Mouse (Mus musculus): ENCODE measurements at regions not wholly inside any gene's neighbourhood (a gene's known extent, or its start where the extent isn't known, plus 50 kb on each side); places are given as distances from the start of the nearest gene placed in this dataset.

DNA sequence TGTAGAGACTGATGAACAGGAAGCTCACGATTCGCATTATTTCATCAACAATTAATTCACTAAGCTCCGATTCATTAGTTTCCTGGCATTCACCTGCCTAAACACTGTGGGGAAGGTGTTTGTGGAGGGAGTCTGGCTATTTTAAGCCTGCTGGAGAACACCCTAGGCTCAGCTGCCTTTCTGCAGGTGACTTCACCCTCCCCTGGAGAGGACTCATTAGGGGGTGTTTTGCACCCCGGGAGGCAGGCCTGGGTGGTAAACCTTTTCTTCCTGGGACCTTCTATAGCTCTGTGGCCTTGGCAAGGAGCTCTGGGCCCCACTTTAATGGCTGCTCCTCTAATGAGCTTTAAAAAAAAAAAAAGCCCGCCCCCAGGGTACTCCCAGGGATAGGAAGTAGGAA, 55.4 kb upstream of the Bnc1 start:
- TF ChIP-seq CTCF (conservative IDR thresholded peaks at IDR 0.05), result no peak
- no peak for DNase-seq (ENCODE audit: low spot score in 2 of 2)
- Histone ChIP-seq H3K4me3 (no peak overlapping the region), H3K27ac (no peak overlapping the region)

DNA sequence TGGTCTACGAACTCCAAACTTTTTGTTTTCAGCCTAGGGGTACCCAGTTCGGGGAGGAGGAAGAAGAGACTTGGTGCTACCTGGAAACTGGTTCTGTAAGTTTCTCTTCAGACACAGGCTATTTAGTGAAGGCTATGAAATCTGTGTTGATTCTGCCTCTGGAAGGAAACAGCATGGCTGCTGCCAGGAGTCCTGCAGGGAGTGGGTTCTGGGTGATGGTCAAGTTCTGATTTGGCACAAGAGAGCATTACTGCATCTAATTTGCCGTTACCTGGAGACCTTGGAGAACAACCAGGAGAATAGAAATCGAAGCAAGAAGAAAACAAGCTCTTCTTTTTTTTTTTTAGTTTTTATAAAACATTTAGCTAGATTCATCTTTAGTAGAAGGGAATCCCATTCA, 61.3 kb upstream of the Bnc1 start:
- Histone ChIP-seq H3K4me3 (no peak overlapping the region), H3K27ac (no peak overlapping the region)
- no peak for DNase-seq (ENCODE audit: low spot score in 2 of 2)
- TF ChIP-seq CTCF (conservative IDR thresholded peaks at IDR 0.05), result no peak

DNA sequence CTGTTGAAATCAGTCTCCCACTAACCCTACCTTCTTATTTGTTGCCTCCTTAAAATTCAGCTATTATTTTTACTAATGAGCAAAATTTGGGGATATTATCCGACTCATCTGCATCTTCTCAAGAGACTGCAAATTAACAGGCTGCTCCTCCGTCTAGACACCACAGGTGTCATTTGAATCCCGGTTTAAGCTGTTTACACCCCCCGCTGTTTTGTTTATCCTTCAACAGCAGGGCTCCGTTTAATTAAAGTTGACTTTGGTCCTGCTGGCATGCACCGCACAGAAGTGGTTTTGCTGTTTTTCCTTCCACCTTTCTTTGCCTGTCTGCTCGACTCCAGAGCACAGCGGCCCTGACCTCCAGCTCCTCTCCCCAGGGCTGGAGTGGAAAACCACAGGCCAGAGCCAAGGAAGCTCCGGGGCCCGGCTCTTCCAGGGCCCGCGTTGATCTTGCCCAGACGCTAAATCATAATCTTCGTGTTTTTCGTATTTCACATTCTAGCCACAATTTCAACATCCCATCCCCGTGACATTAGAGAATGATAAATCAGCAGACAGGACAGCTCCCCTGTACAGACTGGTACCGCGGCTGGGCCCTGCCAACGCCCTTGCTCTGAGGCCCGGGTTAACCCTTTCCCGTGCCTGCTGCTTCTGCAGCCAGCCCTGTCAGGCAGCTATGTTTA, 64.6 kb upstream of the Bnc1 start:
- DNase-seq (ENCODE audit: low spot score in 2 of 2), result no peak
- Histone ChIP-seq H3K27ac (no peak overlapping the region), H3K4me3 (no peak overlapping the region)
- no peak for TF ChIP-seq CTCF (conservative IDR thresholded peaks at IDR 0.05)

DNA sequence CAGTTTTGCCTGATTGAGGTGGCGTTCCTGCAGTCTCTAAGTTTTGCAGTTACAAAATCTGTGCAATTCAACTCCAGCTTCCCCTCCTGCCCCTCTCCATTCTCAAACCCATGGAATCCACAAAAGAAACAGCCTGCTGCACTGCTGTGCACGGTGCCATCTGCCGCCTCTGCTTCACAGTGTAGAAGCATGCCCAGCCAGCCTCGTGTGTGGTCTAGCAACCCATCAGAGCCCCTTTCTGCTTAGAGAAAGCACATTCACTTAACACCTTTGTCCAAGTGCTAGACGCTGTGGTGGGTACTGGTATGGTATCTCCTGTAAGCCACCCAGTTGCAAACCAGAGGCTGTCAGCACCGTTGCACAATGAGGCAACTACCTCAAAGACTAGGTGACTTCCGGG, 71.3 kb upstream of the Bnc1 start:
- H3K4me3 ChIP-seq, result no peak overlapping the region
- no peak overlapping the region for H3K27ac ChIP-seq
- DNase-seq (ENCODE audit: low spot score in 2 of 2), result no peak
- no peak for TF ChIP-seq CTCF (conservative IDR thresholded peaks at IDR 0.05)

DNA sequence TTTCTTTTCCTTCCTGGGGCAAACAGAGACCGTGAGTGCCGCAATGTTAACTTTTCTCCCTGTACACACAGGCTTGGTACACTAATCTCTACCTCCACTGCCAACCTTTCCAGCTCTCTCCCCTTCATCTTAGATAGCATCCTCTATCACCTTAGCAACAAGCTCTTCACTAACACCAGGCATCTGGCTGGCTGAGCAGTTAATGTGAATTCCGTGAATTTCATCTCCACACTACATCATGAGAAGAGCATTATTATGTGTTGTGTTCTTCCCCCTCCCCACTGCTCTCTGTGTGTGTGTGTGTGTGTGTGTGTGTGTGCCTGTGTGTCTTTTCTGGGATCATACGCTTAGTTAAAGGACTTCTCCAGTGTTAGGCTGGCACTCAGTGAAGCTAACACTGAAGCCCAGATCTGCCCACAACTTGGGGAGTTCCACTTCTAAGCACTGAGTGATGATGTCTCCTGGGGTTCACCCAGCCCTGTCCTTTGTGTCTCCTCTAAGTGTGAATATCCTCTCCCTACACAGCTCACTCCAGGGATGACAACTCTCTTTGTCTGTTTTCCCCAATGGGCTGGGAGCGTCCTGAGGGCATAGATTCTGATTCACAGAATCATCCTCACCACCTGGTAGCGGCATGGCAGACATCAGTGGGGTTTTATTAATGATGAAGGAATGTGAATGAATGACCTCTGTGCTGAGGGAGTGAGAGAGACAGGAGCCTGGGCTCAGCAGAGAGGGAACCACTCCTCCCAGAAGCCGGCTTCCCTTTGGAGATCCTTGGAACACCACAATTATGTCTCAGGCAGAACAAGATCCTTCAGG, 77.7 kb upstream of the Bnc1 start:
- Histone ChIP-seq H3K4me3 (no peak overlapping the region), H3K27ac (no peak overlapping the region)
- no peak for DNase-seq (ENCODE audit: low spot score in 2 of 2)
- TF ChIP-seq CTCF (conservative IDR thresholded peaks at IDR 0.05), result no peak

DNA sequence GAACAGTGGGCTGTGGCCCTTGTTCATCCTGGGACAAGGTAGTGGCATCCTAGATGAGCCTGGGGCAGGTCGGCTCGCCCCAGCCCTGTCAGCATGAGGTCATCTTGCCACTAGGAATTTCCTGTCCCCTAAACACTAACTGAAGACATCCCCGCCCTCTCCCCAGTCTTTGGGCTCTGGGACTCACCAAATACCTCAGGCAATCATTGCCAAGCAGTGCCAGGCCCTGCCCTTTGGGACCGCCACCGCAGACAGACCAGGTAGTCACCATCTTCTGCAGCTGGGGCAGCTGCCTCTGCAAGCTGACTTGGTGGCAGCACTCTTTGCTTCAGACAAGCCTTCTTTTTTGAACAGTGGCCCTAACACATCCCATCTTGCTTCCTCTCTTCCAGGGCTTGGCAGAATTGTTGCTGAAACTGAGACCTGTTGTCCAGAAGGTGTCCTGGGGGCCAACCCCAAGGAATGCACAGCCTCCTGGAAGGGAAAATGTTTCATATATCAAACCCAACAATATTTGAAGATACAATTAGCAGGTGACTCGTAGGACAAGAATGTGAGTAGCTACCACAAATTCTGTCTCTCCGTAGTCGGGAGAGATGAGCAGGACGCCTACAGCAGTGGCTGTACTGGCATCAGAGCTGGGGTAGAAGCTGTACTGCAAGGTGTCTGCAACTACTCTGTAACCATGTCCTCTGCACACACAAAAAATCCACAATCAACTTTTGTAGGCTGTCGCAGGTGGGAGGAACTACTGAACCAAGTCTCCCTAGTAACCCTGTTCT, 79.0 kb upstream of the Bnc1 start:
- no peak for DNase-seq (ENCODE audit: low spot score in 2 of 2)
- Histone ChIP-seq H3K4me3 (no peak overlapping the region), H3K27ac (no peak overlapping the region)
- no peak for TF ChIP-seq CTCF (conservative IDR thresholded peaks at IDR 0.05)

DNA sequence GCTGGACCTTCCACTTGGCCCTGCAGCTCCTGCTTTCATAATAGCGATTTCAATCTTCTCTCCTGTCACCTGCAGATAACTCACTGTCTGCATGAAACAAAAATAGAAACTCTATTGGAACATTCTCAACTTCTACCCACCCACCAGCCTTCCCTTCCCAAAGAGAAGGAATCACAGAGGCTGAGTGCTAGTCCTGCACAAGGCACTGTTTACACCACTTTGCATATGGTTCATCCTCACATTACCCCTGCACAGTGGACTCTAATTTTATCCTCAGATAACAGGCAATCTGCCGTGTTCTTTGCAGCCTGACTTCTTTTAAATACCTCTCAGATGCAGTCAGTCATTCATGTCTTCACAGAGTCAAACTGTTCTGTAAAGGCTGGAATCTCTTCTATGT, 83.3 kb upstream of the Bnc1 start:
- H3K4me3 ChIP-seq, result no peak overlapping the region
- DNase-seq (ENCODE audit: low spot score in 2 of 2), result no peak
- no peak for TF ChIP-seq CTCF (conservative IDR thresholded peaks at IDR 0.05)
- no peak overlapping the region for H3K27ac ChIP-seq

DNA sequence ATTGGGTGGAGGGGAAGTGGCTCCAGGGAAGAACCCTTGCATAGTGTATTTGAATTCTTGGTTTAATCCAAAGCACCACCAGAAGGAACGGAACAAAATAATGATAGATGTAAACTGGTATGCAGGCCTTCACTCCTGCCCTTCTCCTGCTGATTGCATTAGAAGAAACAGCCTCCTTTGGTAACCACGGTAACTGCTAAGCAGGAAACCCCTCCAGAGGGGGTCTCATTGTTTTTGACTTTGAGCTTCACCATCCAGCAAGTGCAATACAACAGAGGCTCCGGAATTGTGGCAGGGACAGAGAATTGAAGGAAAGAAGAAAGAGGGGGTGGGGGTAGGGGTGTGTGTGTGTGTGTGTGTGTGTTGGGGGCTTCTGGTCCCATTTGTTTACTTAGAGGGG, 89.8 kb upstream of the Bnc1 start:
- Histone ChIP-seq H3K27ac (no peak overlapping the region), H3K4me3 (no peak overlapping the region)
- TF ChIP-seq CTCF (conservative IDR thresholded peaks at IDR 0.05), result no peak
- DNase-seq (ENCODE audit: low spot score in 2 of 2), result no peak

DNA sequence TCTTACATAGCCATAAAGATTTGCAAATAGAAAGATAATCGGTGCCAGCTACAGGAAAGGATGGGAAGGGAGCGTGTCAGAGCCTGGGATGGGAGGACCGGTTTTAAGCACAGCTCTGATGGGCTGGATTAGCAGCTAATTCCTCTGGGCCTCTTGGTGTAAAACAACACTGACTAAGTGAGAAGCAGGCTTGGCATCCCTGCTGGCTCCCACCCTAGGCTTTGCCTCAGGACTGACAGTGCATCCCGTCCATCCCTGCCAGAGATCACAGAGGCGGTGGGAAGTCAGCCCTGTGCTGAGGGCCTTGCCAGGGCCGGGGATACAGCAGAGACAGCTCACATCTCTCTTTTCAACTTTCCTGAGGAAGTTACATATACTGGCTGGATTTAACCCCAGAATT, 90.8 kb upstream of the Sh3gl3 start:
- TF ChIP-seq CTCF (conservative IDR thresholded peaks at IDR 0.05), result no peak
- no peak for DNase-seq (ENCODE audit: low spot score in 2 of 2)
- H3K4me3 ChIP-seq, result no peak overlapping the region
- H3K27ac ChIP-seq, result no peak overlapping the region

DNA sequence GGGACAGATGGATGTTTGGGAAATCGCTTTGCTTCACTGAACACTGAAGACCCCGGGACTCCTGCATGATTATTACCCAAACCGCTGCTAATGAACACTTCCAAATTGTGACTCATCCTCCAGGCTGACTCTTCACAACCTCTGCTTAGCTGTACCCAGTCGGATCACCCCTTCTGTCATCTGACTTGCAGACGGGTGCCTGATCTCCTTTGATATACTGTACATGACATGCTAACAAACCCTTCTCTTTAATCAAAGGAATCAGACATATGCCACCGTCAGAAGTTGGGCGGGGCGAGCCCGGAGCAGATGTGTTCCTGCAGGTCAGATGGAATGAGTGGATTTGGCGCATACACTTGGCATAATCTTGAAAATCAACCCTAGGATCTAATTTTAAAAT, 89.2 kb upstream of the Sh3gl3 start:
- no peak for DNase-seq (ENCODE audit: low spot score in 2 of 2)
- Histone ChIP-seq H3K4me3 (no peak overlapping the region), H3K27ac (no peak overlapping the region)
- TF ChIP-seq CTCF (conservative IDR thresholded peaks at IDR 0.05), result no peak

DNA sequence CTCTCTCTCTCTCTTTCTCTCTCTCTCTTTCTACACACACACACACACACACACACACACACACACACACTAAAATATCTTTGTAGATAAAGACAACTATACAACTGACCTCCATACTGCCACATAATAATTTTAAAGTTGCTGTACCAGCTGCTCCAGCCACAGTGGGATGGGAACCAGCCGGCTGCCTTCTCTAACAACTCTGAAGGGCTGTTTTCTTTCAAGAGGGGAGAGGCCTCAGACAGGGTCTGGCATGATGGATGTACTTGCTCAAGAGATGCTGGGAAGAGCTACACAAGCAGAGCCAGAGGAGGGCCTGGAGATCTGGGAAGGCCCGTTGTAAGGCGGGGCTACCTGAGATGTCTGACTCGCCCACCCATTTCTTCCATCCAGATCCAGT, 88.4 kb upstream of the Sh3gl3 start:
- DNase-seq (ENCODE audit: low spot score in 2 of 2), result no peak
- TF ChIP-seq CTCF (conservative IDR thresholded peaks at IDR 0.05), result no peak

DNA sequence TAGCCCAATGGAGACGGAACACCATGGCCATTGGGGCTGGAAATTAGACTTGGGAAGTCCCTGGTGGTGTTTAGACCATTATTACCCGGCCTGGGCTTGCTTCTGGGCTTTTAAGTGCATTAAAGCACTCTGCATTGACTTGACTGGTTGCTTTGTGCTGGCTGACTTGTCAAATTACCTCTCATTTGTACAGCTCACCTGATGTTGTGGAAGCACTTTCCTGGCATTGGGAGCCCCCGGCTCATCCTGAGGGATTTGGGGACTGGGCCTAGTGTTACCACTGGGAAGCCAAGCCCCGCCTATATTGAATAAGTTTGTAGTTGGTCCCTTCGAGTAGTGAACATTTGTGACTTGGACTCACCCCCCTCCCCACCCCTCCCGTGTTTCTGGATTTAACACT, 75.5 kb upstream of the Sh3gl3 start:
- TF ChIP-seq CTCF (conservative IDR thresholded peaks at IDR 0.05), result no peak
- no peak overlapping the region for H3K4me3 ChIP-seq

More for the DNA sequence above, 88.4 kb upstream of the Sh3gl3 start:
- no peak overlapping the region for H3K27ac ChIP-seq
- no peak overlapping the region for H3K4me3 ChIP-seq

DNA sequence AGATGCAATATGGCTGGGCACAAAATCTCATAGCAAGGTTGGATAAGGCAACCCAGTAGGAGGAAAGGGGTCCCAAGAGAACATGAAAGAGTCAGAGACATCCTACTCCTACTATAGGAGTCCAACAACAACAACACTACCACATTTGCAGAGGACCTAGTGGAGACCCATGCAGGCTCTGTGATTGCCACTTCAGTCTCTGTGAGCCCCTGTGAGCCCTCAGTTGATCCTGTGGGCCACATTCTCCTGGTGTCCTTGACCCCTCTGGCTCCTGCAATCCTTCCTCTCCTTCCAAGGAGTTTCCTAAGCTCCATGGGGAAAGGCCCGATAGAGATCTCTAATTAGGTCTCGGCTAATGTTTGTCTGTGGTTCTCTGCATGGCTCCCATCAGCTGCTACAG, 72.3 kb upstream of the Sh3gl3 start:
- Histone ChIP-seq H3K27ac (no peak overlapping the region), H3K4me3 (no peak overlapping the region)
- TF ChIP-seq CTCF (conservative IDR thresholded peaks at IDR 0.05), result no peak
- no peak for DNase-seq (ENCODE audit: low spot score in 2 of 2)

More for the DNA sequence above, 75.5 kb upstream of the Sh3gl3 start:
- no peak for DNase-seq (ENCODE audit: low spot score in 2 of 2)
- no peak overlapping the region for H3K27ac ChIP-seq
